Comparison of ENCODE assay signal across 7 mouse cellular contexts in the genomic region with DNA sequence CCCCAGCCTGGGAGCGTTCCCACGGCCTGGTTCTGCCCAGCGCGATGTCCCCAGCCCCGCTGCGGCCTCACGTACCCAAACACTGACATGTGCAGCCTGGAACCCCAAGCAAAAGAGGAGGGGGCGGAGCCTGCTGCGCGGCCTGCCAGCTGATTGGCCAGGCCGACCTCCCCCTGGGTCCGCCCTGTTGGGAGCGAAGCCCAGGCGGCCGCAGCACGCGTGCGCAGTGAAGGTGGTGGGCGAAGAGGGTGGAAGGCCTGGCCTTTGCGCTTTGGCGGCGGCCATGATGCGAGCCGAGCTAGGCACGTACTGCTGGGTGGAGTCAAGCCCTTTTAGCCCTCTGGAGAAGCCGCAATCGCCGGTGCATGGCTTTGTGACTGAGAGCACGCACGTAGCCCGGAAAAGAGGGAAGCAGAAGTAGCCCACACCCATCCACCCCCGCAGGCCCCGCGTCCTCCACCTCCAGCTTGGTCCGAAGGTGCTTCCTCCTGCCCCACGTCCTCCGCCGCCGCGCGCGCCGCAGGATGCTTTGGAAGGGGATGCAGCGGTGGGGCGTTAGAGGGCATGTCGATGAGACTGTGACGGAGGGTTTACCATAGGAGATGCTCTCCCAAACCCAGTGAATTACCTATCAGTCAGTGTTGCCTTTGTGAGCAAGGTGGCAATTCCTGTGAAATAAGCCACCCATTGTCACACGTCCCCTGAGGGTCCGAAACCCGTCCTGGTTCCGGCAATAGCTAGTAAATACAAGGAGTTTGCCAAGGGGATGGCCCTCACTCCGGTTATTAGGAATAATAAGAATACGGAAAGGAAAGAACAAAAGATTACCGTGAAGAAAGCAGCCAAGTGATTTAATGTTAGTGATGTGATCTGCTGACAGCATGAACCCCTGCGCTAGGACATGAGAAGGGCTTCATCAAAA. TPM values are rescaled to one million over a fixed set of nuclear protein-coding genes. Genes with fewer than 3 reads are reported as not detected.
A peak's percentile ranks its signal among the peaks of the same experiment; 100 is the strongest.
DNase-seq lines count a peak whose midpoint lies in the region; ATAC-seq lines count a peak whose summit lies in the region.

No protein-coding gene starts in this region.

- peak; percentile 100 for DNase-seq in adrenal gland, adult 2 months
- DNase-seq in embryo, embryonic 11.5 days (ENCODE audit: low read depth, low spot score), result peak; percentile 98
- peak; percentile 99 for DNase-seq in gastrocnemius, postnatal 36 days
- peak; percentile 99 for DNase-seq in left cerebral cortex, postnatal 36 days (ENCODE audit: low spot score in 2 of 2)
- DNase-seq in midbrain, embryonic 11.5 days (ENCODE audit: low spot score, missing footprints), result peak; percentile 100
- peak; percentile 99 for DNase-seq in skeletal muscle tissue, adult 2 months (ENCODE audit: low read depth, low spot score)

- intact Hi-C loops in gastrocnemius, postnatal 36 days (cut with DNase I), result no loop called here
- intact Hi-C loops in left cerebral cortex, postnatal 36 days (cut with DNase I), result loop anchor here (5.0 kb wide), 1 partner anchor 162 kb away; no protein-coding TSS in a partner anchor

- H3K4me1 ChIP-seq in intestine, embryonic 16.5 days (ENCODE audit: control insufficient read depth, insufficient read depth, low read length), result no peaks in the 10 kb centered on the region
- peaks cover 6% of the 10 kb centered on the region for H3K4me1 ChIP-seq in midbrain, embryonic 11.5 days (ENCODE audit: control insufficient read depth, insufficient read depth, low read length)

- H3K36me3 ChIP-seq in intestine, embryonic 16.5 days (ENCODE audit: control insufficient read depth, insufficient read depth, low read length), result no peaks in the 10 kb centered on the region
- no peaks in the 10 kb centered on the region; the same call in 1 of the 2 replicates for H3K36me3 ChIP-seq in midbrain, embryonic 11.5 days (ENCODE audit: control insufficient read depth, insufficient read depth, low read length)

- peak overlapping the region; percentile 63 for H3K4me3 ChIP-seq in intestine, embryonic 16.5 days (ENCODE audit: low read length)
- peak overlapping the region; percentile 44 for H3K4me3 ChIP-seq in midbrain, embryonic 11.5 days (ENCODE audit: low read depth, low read length)

- H3K27ac ChIP-seq in intestine, embryonic 16.5 days (ENCODE audit: low read length), result peak overlapping the region; percentile 98
- H3K27ac ChIP-seq in midbrain, embryonic 11.5 days (ENCODE audit: low read depth, low read length), result peak overlapping the region; percentile 94

- H3K27me3 ChIP-seq in intestine, embryonic 16.5 days (replicated peaks; ENCODE audit: control insufficient read depth, insufficient read depth, low read length), result no peaks in the 10 kb centered on the region
- H3K27me3 ChIP-seq in midbrain, embryonic 11.5 days (ENCODE audit: control insufficient read depth, insufficient read depth, low read length), result no peaks in the 10 kb centered on the region

- H3K9me3 ChIP-seq in intestine, embryonic 16.5 days (ENCODE audit: control insufficient read depth, low read length), result no peaks in the 10 kb centered on the region
- no peaks in the 10 kb centered on the region for H3K9me3 ChIP-seq in midbrain, embryonic 11.5 days (ENCODE audit: control insufficient read depth, low read length)

- peak overlapping the region; percentile 85 for H3K9ac ChIP-seq in intestine, embryonic 16.5 days (ENCODE audit: low read depth, low read length)
- peak overlapping the region; percentile 86 for H3K9ac ChIP-seq in midbrain, embryonic 11.5 days (ENCODE audit: low read length)

- 4% methylated on average over 55 of the region's 55 CpGs for whole genome bisulfite sequencing in intestine, embryonic 16.5 days
- 6% methylated on average over 55 of the region's 55 CpGs for WGBS in midbrain, embryonic 11.5 days

- peak overlapping the region; percentile 89 for H3K4me2 ChIP-seq in intestine, embryonic 16.5 days (ENCODE audit: low read depth, low read length)
- peak overlapping the region; percentile 70 for H3K4me2 ChIP-seq in midbrain, embryonic 11.5 days

- peak; percentile 98 for ATAC-seq in intestine, embryonic 16.5 days
- ATAC-seq in midbrain, embryonic 11.5 days (ENCODE audit: low FRiP score), result peak; percentile 99

RNA-seq across cellular contexts. Expression of gene Lrp2bp, which starts 0.9 kb away (rescaled TPM):
- under 1 TPM; 0.35 to 0.41 TPM for total RNA-seq in adrenal gland, adult 2 months (2021)
- polyA plus RNA-seq in adrenal gland, adult 2 months (2012; rRNA removed), result not detected in 2 replicates
- 1 to 10 TPM in 1 of 2 experiments, under 1 TPM in 1; 0.94 to 2.9 TPM for total RNA-seq in gastrocnemius, postnatal 36 days (2021)
- 0.38 and 1.0 TPM in 2 replicates for polyA plus RNA-seq in intestine, embryonic 16.5 days (2015; fragmentation: Nextera tagmentation; extraction: Ambion mirVana)
- under 1 TPM; 0.54 to 1.00 TPM for total RNA-seq in left cerebral cortex, postnatal 36 days (2021)
- polyA plus RNA-seq in midbrain, embryonic 11.5 days (2014; fragmentation: Nextera tagmentation; extraction: Ambion mirVana), result 0.11 and 0.44 TPM in 2 replicates

RNA-seq across cellular contexts. Expression of gene Ankrd37, which starts 5.5 kb away (rescaled TPM):
- total RNA-seq in adrenal gland, adult 2 months (2021), result 1 to 10 TPM in 1 of 2 experiments, not detected in 1; 2.0 TPM
- 0.19 and 0.98 TPM in 2 replicates for polyA plus RNA-seq in adrenal gland, adult 2 months (2012; rRNA removed)
- total RNA-seq in gastrocnemius, postnatal 36 days (2021), result 1 to 10 TPM; 1.9 to 2.0 TPM
- 31.7 and 43.8 TPM in 2 replicates for polyA plus RNA-seq in intestine, embryonic 16.5 days (2015; fragmentation: Nextera tagmentation; extraction: Ambion mirVana)
- total RNA-seq in left cerebral cortex, postnatal 36 days (2021), result 10 to 100 TPM in 1 of 2 experiments, 1 to 10 TPM in 1; 9.6 to 12.7 TPM
- 14.0 and 18.5 TPM in 2 replicates for polyA plus RNA-seq in midbrain, embryonic 11.5 days (2014; fragmentation: Nextera tagmentation; extraction: Ambion mirVana)

RNA-seq across cellular contexts. Expression of gene Ufsp2, which starts 24.7 kb away (rescaled TPM):
- 10 to 100 TPM; 56.5 to 56.6 TPM for total RNA-seq in adrenal gland, adult 2 months (2021)
- 3.2 and 6.2 TPM in 2 replicates for polyA plus RNA-seq in adrenal gland, adult 2 months (2012; rRNA removed)
- 10 to 100 TPM; 34.8 to 39.5 TPM for total RNA-seq in gastrocnemius, postnatal 36 days (2021)
- 78.0 and 83.1 TPM in 2 replicates for polyA plus RNA-seq in intestine, embryonic 16.5 days (2015; fragmentation: Nextera tagmentation; extraction: Ambion mirVana)
- total RNA-seq in left cerebral cortex, postnatal 36 days (2021), result 10 to 100 TPM; 57.4 to 58.4 TPM
- 52.6 and 55.0 TPM in 2 replicates for polyA plus RNA-seq in midbrain, embryonic 11.5 days (2014; fragmentation: Nextera tagmentation; extraction: Ambion mirVana)

RNA-seq across cellular contexts. Expression of gene 1700029J07Rik, which starts 25.0 kb away (rescaled TPM):
- total RNA-seq in adrenal gland, adult 2 months (2021), result 1 to 10 TPM; 1.7 to 3.0 TPM
- 0.57 and 0.60 TPM in 2 replicates for polyA plus RNA-seq in adrenal gland, adult 2 months (2012; rRNA removed)
- total RNA-seq in gastrocnemius, postnatal 36 days (2021), result under 1 TPM; 0.27 to 0.31 TPM
- polyA plus RNA-seq in intestine, embryonic 16.5 days (2015; fragmentation: Nextera tagmentation; extraction: Ambion mirVana), result 2.2 and 2.4 TPM in 2 replicates
- 1 to 10 TPM; 2.0 to 3.4 TPM for total RNA-seq in left cerebral cortex, postnatal 36 days (2021)
- 2.8 and 3.4 TPM in 2 replicates for polyA plus RNA-seq in midbrain, embryonic 11.5 days (2014; fragmentation: Nextera tagmentation; extraction: Ambion mirVana)

Comparison
In these comparisons a context has a peak if more than half of its experiments do, and no peak if none do; other contexts are left out.
1. Peak in every context shown above with its lines: DNase-seq, ATAC-seq, H3K4me3 ChIP-seq and H3K27ac ChIP-seq.